Mouse (Mus musculus): ENCODE results near the gene Zfp113. TPM values are rescaled to one million over a fixed set of nuclear protein-coding genes. Genes with fewer than 3 reads are reported as not detected.

The Zfp113 gene
- total and polyA plus RNA-seq, 3 experiments: 4.4 to 7.0 (median 5.8) TPM

GRCm38 (mm10) chr5:138165594-138165993 is 10.1 kb upstream of the Zfp113 start:
- Histone ChIP-seq H3K9ac (ENCODE audit: insufficient read depth, low read depth) (no peak overlapping the region), H3K4me2 (ENCODE audit: insufficient read depth, low read depth, poor library complexity, severe bottlenecking) (no peak overlapping the region), H3K9me3 (replicated peaks; ENCODE audit: low read length) (no peaks in the 10 kb centered on the region), H3K27me3 (replicated peaks) (no peaks in the 10 kb centered on the region), H3K36me3 (replicated peaks in 1 of 2; ENCODE audit: control insufficient read depth in 1 of 2, insufficient read depth in 1 of 2, low read length in 1 of 2) (peaks cover 73 to 80% of the 10 kb centered on the region in 2 experiments), H3K4me1 (ENCODE audit: control insufficient read depth in 1 of 2, insufficient read depth in 2 of 2) (peaks cover 3 to 30% of the 10 kb centered on the region in 2 experiments), H3K79me2 (replicated peaks; ENCODE audit: control insufficient read depth, extremely low read depth, insufficient read depth, poor library complexity, severe bottlenecking) (peaks cover 32% of the 10 kb centered on the region), H3K4me3 (replicated peaks in 1 of 3; ENCODE audit: low read depth in 2 of 3, low read length in 2 of 3, poor library complexity in 1 of 3) (no peak overlapping the region), H3K27ac (ENCODE audit: insufficient read depth, low read depth) (no peak overlapping the region)
- dilution Hi-C loops (cut with MboI; ENCODE audit: extremely low pct_ligation_motif_present, extremely low pct_unique_long_range_greater_than_20kb, low sequenced_read_pairs) (no loop called here), in situ Hi-C loops (cut with MboI; ENCODE audit: low pct_ligation_motif_present, low pct_unique_long_range_greater_than_20kb, low sequenced_read_pairs) (no loop called here)
- TF ChIP-seq MAFK (IDR thresholded peaks at IDR 0.05; ENCODE audit: insufficient replicate concordance, low read length) (peak; percentile 68; the same call in 1 of the 2 replicates), GABPA (IDR thresholded peaks at IDR 0.05; ENCODE audit: insufficient replicate concordance, low read depth, low read length) (no peak), EP300 (IDR thresholded peaks at IDR 0.05; ENCODE audit: low read length) (no peak), RCOR1 (conservative IDR thresholded peaks at IDR 0.05; ENCODE audit: low read depth, low read length) (no peak), ZMIZ1 (IDR thresholded peaks at IDR 0.05; ENCODE audit: low read depth, low read length) (peak; percentile 30; the same call in 1 of the 2 replicates), POLR2A (IDR thresholded peaks at IDR 0.05; ENCODE audit: low read depth, low read length) (no peak), ZKSCAN1 (IDR thresholded peaks at IDR 0.05; ENCODE audit: borderline replicate concordance, low read depth, low read length) (no peak), JUN (IDR thresholded peaks at IDR 0.05; ENCODE audit: insufficient read depth, low read depth, low read length) (no peak), CTCF (conservative IDR thresholded peaks at IDR 0.05 in 1 of 2, IDR thresholded peaks at IDR 0.05 in 1 of 2; ENCODE audit: low read depth in 2 of 2, low read length in 2 of 2) (no peak), ZNF384 (IDR thresholded peaks at IDR 0.05; ENCODE audit: low read depth, low read length) (no peak), CHD2 (IDR thresholded peaks at IDR 0.05; ENCODE audit: low read length) (no peak)
- no peak for DNase-seq (ENCODE audit: extremely low read depth)

DNA sequence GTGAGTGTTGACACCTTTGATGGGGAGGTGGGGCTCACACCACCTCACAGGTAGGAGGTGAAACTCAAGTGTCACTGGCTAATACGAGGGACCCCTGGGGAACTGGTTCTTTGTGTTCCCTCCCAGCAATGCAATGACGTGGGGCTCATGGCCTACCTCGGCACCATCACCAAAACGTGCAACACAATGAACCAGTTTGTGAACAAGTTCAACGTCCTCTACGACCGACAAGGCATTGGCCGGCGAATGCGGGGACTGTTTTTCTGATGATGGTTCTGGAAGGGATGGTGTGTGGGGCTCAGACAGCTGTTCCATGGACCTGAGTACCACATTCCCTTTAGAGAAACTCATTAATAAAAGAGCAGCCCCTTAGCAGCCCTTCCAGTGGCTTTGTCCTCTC is 8.1 kb upstream of the Zfp113 start:
- in situ Hi-C loops (cut with MboI; ENCODE audit: low pct_ligation_motif_present, low pct_unique_long_range_greater_than_20kb, low sequenced_read_pairs): loop anchor here (5.0 kb wide), 1 partner anchor 56 kb away; no protein-coding TSS in a partner anchor
- H3K27ac ChIP-seq (ENCODE audit: insufficient read depth, low read depth): no peak overlapping the region
- dilution Hi-C loops (cut with MboI; ENCODE audit: extremely low pct_ligation_motif_present, extremely low pct_unique_long_range_greater_than_20kb, low sequenced_read_pairs): no loop called here
- peaks cover 0 to 22% of the 10 kb centered on the region in 2 experiments; a peak in 2 of 4 replicates for H3K4me1 ChIP-seq (ENCODE audit: control insufficient read depth in 1 of 2, insufficient read depth in 2 of 2)
- H3K9ac ChIP-seq (ENCODE audit: insufficient read depth, low read depth): no peak overlapping the region
- TF ChIP-seq CHD1 (IDR thresholded peaks at IDR 0.05; ENCODE audit: low read depth, low read length) (no peak), PAX5 (IDR thresholded peaks at IDR 0.05; ENCODE audit: low read length) (no peak), MYC (IDR thresholded peaks at IDR 0.05; ENCODE audit: low read depth, low read length) (no peak), USF2 (conservative IDR thresholded peaks at IDR 0.05; ENCODE audit: low read depth, low read length) (no peak), POLR2A (IDR thresholded peaks at IDR 0.05; ENCODE audit: low read depth, low read length) (no peak; the same call in 1 of the 2 replicates), TBP (conservative IDR thresholded peaks at IDR 0.05; ENCODE audit: low read depth, low read length) (no peak), ZMIZ1 (IDR thresholded peaks at IDR 0.05; ENCODE audit: low read depth, low read length) (peak; percentile 20), POLR2AphosphoS2 (IDR thresholded peaks at IDR 0.05; ENCODE audit: low read depth, low read length) (peak; percentile 56; the same call in 1 of the 2 replicates), ZC3H11A (IDR thresholded peaks at IDR 0.05; ENCODE audit: low read depth, low read length) (no peak), IRF4 (IDR thresholded peaks at IDR 0.05; ENCODE audit: low read depth, low read length) (no peak)
- peaks cover 60 to 66% of the 10 kb centered on the region in 2 experiments for H3K36me3 ChIP-seq (replicated peaks in 1 of 2; ENCODE audit: control insufficient read depth in 1 of 2, insufficient read depth in 1 of 2, low read length in 1 of 2)
- H3K4me3 ChIP-seq (replicated peaks in 1 of 3; ENCODE audit: low read depth in 2 of 3, low read length in 2 of 3, poor library complexity in 1 of 3): no peak overlapping the region
- H3K27me3 ChIP-seq (replicated peaks): no peaks in the 10 kb centered on the region
- H3K79me2 ChIP-seq (replicated peaks; ENCODE audit: control insufficient read depth, extremely low read depth, insufficient read depth, poor library complexity, severe bottlenecking): peaks cover 13% of the 10 kb centered on the region
- no peak overlapping the region for H3K4me2 ChIP-seq (ENCODE audit: insufficient read depth, low read depth, poor library complexity, severe bottlenecking)
- DNase-seq (ENCODE audit: extremely low read depth): no peak
- H3K9me3 ChIP-seq (replicated peaks; ENCODE audit: low read length): no peaks in the 10 kb centered on the region
